Comparison of ENCODE assay signal across 35 mouse cellular contexts in genomic region chr7:4948386-4948785, GRCm38 (mm10). TPM values are rescaled to one million over a fixed set of nuclear protein-coding genes. Genes with fewer than 3 reads are reported as not detected.
DNase-seq lines count a peak whose midpoint lies in the region; ATAC-seq and TF ChIP-seq lines count a peak whose summit lies in the region.
"Had no signal": no experiment of that assay in that cellular context is flagged by ENCODE, and none has a peak within 500 bp of the region (broad histone marks: within the 10 kb centered on the region; RNA-seq: fewer than 3 reads in every experiment).

No protein-coding gene starts in this region.

- no peaks in the 10 kb centered on the region; the same call in 1 of the 2 replicates for H3K9me3 ChIP-seq in liver, embryonic 12.5 days (replicated peaks)
- H3K9me3 ChIP-seq: hindbrain, embryonic 15.5 days; intestine, embryonic 15.5 days; neural tube, embryonic 12.5 days had no signal

- peaks cover 9% of the 10 kb centered on the region; the same call in 1 of the 2 replicates for H3K27me3 ChIP-seq in liver, embryonic 12.5 days (replicated peaks)
- H3K27me3 ChIP-seq: hindbrain, embryonic 15.5 days; intestine, embryonic 15.5 days; limb, embryonic 12.5 days; neural tube, embryonic 12.5 days had no signal

- H3K4me1 ChIP-seq in liver, embryonic 12.5 days, result no peaks in the 10 kb centered on the region
- H3K4me1 ChIP-seq: hindbrain, embryonic 15.5 days; intestine, embryonic 15.5 days; neural tube, embryonic 12.5 days had no signal

- H3K9ac ChIP-seq in liver, embryonic 12.5 days, result no peak overlapping the region
- H3K9ac ChIP-seq: hindbrain, embryonic 15.5 days; intestine, embryonic 15.5 days; limb, embryonic 12.5 days; liver, postnatal 0 days; neural tube, embryonic 12.5 days had no signal

- peak; percentile 41; the same call in 1 of the 2 replicates for ATAC-seq in granulocyte monocyte progenitor cell, adult 5-6 weeks (replicated peaks; ENCODE audit: poor library complexity, severe bottlenecking)
- ATAC-seq in liver, embryonic 12.5 days, result no peak
- ATAC-seq: forebrain, embryonic 14.5 days; intestine, embryonic 15.5 days; liver, postnatal 0 days had no signal

- intact Hi-C loops in gastrocnemius, adult 2 months (cut with DNase I), result no loop called here

- no peak for DNase-seq in gastrocnemius, adult 2 months
- no peak for DNase-seq in gastrocnemius, postnatal 25 days
- DNase-seq in CD4-positive, CD25-positive, alpha-beta regulatory T cell, adult 2 months (ENCODE audit: low read depth, low spot score), result peak; percentile 52
- DNase-seq in naive thymus-derived CD4-positive, alpha-beta T cell, adult 2 months (ENCODE audit: low read depth), result peak; percentile 85
- DNase-seq in liver, result no peak
- no peak for DNase-seq in kidney, adult 11 months
- DNase-seq: cerebellum, adult 9-10 months; cerebellum, postnatal 36 days; kidney, adult 8-10 months; liver, postnatal 0 days; midbrain, embryonic 14.5 days; retina, postnatal 1 day; right cerebral cortex, postnatal 14 days; thymus, adult 18-20 months; thymus, postnatal 4 days had no signal

- no peaks in the 10 kb centered on the region for H3K36me3 ChIP-seq in liver, embryonic 12.5 days
- H3K36me3 ChIP-seq: hindbrain, embryonic 10.5 days; hindbrain, embryonic 15.5 days; intestine, embryonic 15.5 days; limb, embryonic 12.5 days; neural tube, embryonic 12.5 days had no signal

- H3K4me3 ChIP-seq in gastrocnemius, adult 2 months, result no peak overlapping the region
- H3K4me3 ChIP-seq in liver, embryonic 12.5 days, result no peak overlapping the region
- H3K4me3 ChIP-seq: hindbrain, embryonic 10.5 days; hindbrain, embryonic 15.5 days; intestine, embryonic 15.5 days; left cerebral cortex, adult 2 months; limb, embryonic 12.5 days; neural tube, embryonic 12.5 days had no signal

- H3K4me2 ChIP-seq in liver, embryonic 12.5 days, result no peak overlapping the region
- H3K4me2 ChIP-seq: hindbrain, embryonic 15.5 days; intestine, embryonic 15.5 days; limb, embryonic 12.5 days; liver, embryonic 11.5 days; neural tube, embryonic 12.5 days had no signal

- TF ChIP-seq CTCF in gastrocnemius, adult 2 months (IDR thresholded peaks at IDR 0.05), result no peak

- H3K27ac ChIP-seq in gastrocnemius, adult 2 months, result peak overlapping the region; percentile 43; the same call in 1 of the 2 replicates
- no peak overlapping the region for H3K27ac ChIP-seq in liver, embryonic 12.5 days
- H3K27ac ChIP-seq: hindbrain, embryonic 10.5 days; hindbrain, embryonic 15.5 days; intestine, embryonic 15.5 days; kidney, postnatal 0 days; left cerebral cortex, adult 2 months; limb, embryonic 12.5 days; neural tube, embryonic 12.5 days; stomach, postnatal 0 days had no signal

- WGBS in liver, embryonic 12.5 days (ENCODE audit: insufficient replicate concordance), result 35% methylated on average over 6 of the region's 6 CpGs

RNA-seq across cellular contexts. Expression of gene Sbk2, which starts 15.8 kb away (rescaled TPM):
- 10 to 100 TPM; 36.7 to 77.0 TPM for total RNA-seq in gastrocnemius, adult 2 months (2021)
- 10 to 100 TPM; 29.0 to 60.0 TPM for total RNA-seq in gastrocnemius, postnatal 25 days (2021)
- not detected in 2 replicates for total RNA-seq in granulocyte monocyte progenitor cell, adult 5-6 weeks (2014; fragmentation: Nextera tagmentation)
- not detected in 2 replicates for total RNA-seq in granulocyte monocyte progenitor cell, adult 5-6 weeks (2017)
- not detected in 2 replicates for polyA plus RNA-seq in liver, embryonic 12.5 days (2016; fragmentation: Nextera tagmentation; extraction: Ambion mirVana)
- total RNA-seq: layer of hippocampus, postnatal 10 days; left cerebral cortex, postnatal 25 days; megakaryocyte-erythroid progenitor cell, adult 5-6 weeks; monocyte, adult 5-6 weeks had no signal
- polyA plus RNA-seq: embryonic facial prominence, embryonic 11.5 days; forebrain, embryonic 14.5 days; hindbrain, embryonic 10.5 days; liver, postnatal 0 days; midbrain, embryonic 14.5 days; stomach, postnatal 0 days had no signal

RNA-seq across cellular contexts. Expression of gene Sbk3, which starts 22.6 kb away (rescaled TPM):
- 1 to 10 TPM in 1 of 2 experiments, under 1 TPM in 1; 0.46 to 5.2 TPM for total RNA-seq in gastrocnemius, adult 2 months (2021)
- 1 to 10 TPM in 1 of 2 experiments, under 1 TPM in 1; 0.49 to 3.1 TPM for total RNA-seq in gastrocnemius, postnatal 25 days (2021)
- total RNA-seq in granulocyte monocyte progenitor cell, adult 5-6 weeks (2014; fragmentation: Nextera tagmentation), result not detected in 2 replicates
- not detected in 2 replicates for total RNA-seq in granulocyte monocyte progenitor cell, adult 5-6 weeks (2017)
- not detected in 2 replicates for polyA plus RNA-seq in liver, embryonic 12.5 days (2016; fragmentation: Nextera tagmentation; extraction: Ambion mirVana)
- total RNA-seq: CH12.LX; ES-E14; megakaryocyte-erythroid progenitor cell, adult 5-6 weeks; monocyte, adult 5-6 weeks had no signal
- polyA plus RNA-seq: intestine, embryonic 15.5 days; limb, embryonic 12.5 days; liver, embryonic 11.5 days; liver, postnatal 0 days; small intestine, adult 2 months; stomach, postnatal 0 days had no signal

RNA-seq across cellular contexts. Expression of gene Ssc5d, which starts 22.8 kb away (rescaled TPM):
- total RNA-seq in gastrocnemius, adult 2 months (2021), result 1 to 10 TPM; 4.3 to 8.7 TPM
- total RNA-seq in gastrocnemius, postnatal 25 days (2021), result 10 to 100 TPM; 10.1 to 11.6 TPM
- total RNA-seq in granulocyte monocyte progenitor cell, adult 5-6 weeks (2014; fragmentation: Nextera tagmentation), result not detected in 2 replicates
- total RNA-seq in granulocyte monocyte progenitor cell, adult 5-6 weeks (2017), result 0.05 TPM in 1 of 2 replicates, not detected in the other
- polyA plus RNA-seq in liver, embryonic 12.5 days (2016; fragmentation: Nextera tagmentation; extraction: Ambion mirVana), result 0.13 and 0.19 TPM in 2 replicates
- total RNA-seq: megakaryocyte-erythroid progenitor cell, adult 5-6 weeks; monocyte, adult 5-6 weeks had no signal

RNA-seq across cellular contexts. Expression of gene Nat14, which starts 26.6 kb away (rescaled TPM):
- 1 to 10 TPM; 2.7 to 5.9 TPM for total RNA-seq in gastrocnemius, adult 2 months (2021)
- total RNA-seq in gastrocnemius, postnatal 25 days (2021), result 1 to 10 TPM; 3.7 to 5.2 TPM
- total RNA-seq in granulocyte monocyte progenitor cell, adult 5-6 weeks (2014; fragmentation: Nextera tagmentation), result 1.4 TPM in 1 of 2 replicates, not detected in the other
- not detected in 2 replicates for total RNA-seq in granulocyte monocyte progenitor cell, adult 5-6 weeks (2017)
- polyA plus RNA-seq in liver, embryonic 12.5 days (2016; fragmentation: Nextera tagmentation; extraction: Ambion mirVana), result 0.54 and 0.67 TPM in 2 replicates
- total RNA-seq: monocyte, adult 5-6 weeks had no signal

RNA-seq across cellular contexts. Expression of gene Zfp628, which starts 33.4 kb away (rescaled TPM):
- 10 to 100 TPM in 1 of 2 experiments, 1 to 10 TPM in 1; 8.5 to 10.7 TPM for total RNA-seq in gastrocnemius, adult 2 months (2021)
- 1 to 10 TPM; 6.8 to 8.3 TPM for total RNA-seq in gastrocnemius, postnatal 25 days (2021)
- total RNA-seq in granulocyte monocyte progenitor cell, adult 5-6 weeks (2014; fragmentation: Nextera tagmentation), result 4.6 and 7.7 TPM in 2 replicates
- total RNA-seq in granulocyte monocyte progenitor cell, adult 5-6 weeks (2017), result 1.0 and 1.2 TPM in 2 replicates
- polyA plus RNA-seq in liver, embryonic 12.5 days (2016; fragmentation: Nextera tagmentation; extraction: Ambion mirVana), result 2.4 and 2.7 TPM in 2 replicates

Comparison
In these comparisons a context has a peak if more than half of its experiments do, and no peak if none do; other contexts are left out.
1. DNase-seq: peak in CD4-positive, CD25-positive, alpha-beta regulatory T cell, adult 2 months (single experiment) and naive thymus-derived CD4-positive, alpha-beta T cell, adult 2 months (single experiment); none in gastrocnemius, adult 2 months (single experiment), gastrocnemius, postnatal 25 days (single experiment), liver (single experiment) and kidney, adult 11 months (single experiment).
2. RNA of gene Sbk2, which starts 15.8 kb away (total RNA-seq): 36.7 to 77.0 TPM in gastrocnemius, adult 2 months and 29.0 to 60.0 TPM in gastrocnemius, postnatal 25 days; not detected in granulocyte monocyte progenitor cell, adult 5-6 weeks; every median in the first group is over 10 times any median in the second.
3. RNA of gene Ssc5d, which starts 22.8 kb away (total RNA-seq): 10.1 to 11.6 TPM in gastrocnemius, postnatal 25 days and 4.3 to 8.7 TPM in gastrocnemius, adult 2 months; 0.05 TPM in granulocyte monocyte progenitor cell, adult 5-6 weeks; every median in the first group is over 4 times any median in the second.